Mouse (Mus musculus): ENCODE measurements around the gene Naa38. TPM values are rescaled to one million over a fixed set of nuclear protein-coding genes. Genes with fewer than 3 reads are reported as not detected.
A peak's percentile ranks its signal among the peaks of the same experiment; 100 is the strongest.

Gene Naa38
- polyA plus RNA-seq, 1 experiment from 2014 or later = 83.9 TPM

DNA sequence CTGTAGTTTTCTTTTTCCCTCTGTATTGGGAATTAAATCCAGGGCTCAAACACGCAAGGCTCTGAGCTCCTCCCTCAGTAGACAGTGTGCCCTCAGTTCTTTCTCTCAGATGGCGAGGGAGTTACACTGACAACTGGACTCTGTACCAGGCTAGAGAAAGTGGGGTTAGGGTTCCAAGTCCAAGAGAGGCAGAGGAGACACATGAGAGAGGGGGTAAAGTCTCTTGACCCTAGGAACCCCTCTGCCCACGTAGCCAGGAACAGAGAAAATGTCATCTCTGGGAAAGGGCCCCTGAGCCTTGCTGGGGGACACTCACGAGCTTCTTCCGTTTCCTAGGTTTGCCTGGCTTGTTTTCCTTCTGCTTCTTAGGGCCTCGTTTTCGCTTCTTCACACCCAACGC, 30.9 kb upstream of the Naa38 start:
- TF ChIP-seq CTCF (IDR thresholded peaks at IDR 0.05; ENCODE audit: low read depth) (no peak), EP300 (IDR thresholded peaks at IDR 0.05; ENCODE audit: low read depth) (no peak)

GRCm38 (mm10) chr11:69364910-69365309, 30.4 kb upstream of the Naa38 start:
- Histone ChIP-seq H3K27me3 (ENCODE audit: insufficient read depth, low read length) (peaks cover 20% of the 10 kb centered on the region), H3K4me3 (ENCODE audit: low read depth, low read length) (peak overlapping the region; percentile 32), H3K4me1 (ENCODE audit: insufficient read depth) (peaks cover 37% of the 10 kb centered on the region), H3K27ac (ENCODE audit: low read depth) (peak overlapping the region; percentile 84), H3K4me2 (ENCODE audit: low read depth, low read length) (peak overlapping the region; percentile 62), H3K9ac (replicated peaks) (peak overlapping the region; percentile 50; the same call in 1 of the 2 replicates), H3K9me3 (ENCODE audit: low read length) (no peaks in the 10 kb centered on the region), H3K36me3 (replicated peaks; ENCODE audit: insufficient read depth, low read length) (peaks cover 14% of the 10 kb centered on the region; the same call in 1 of the 2 replicates)
- ATAC-seq = peak; percentile 87
- WGBS (ENCODE audit: insufficient replicate concordance) = 29% methylated on average over 6 of the region's 6 CpGs
- TF ChIP-seq EP300 (IDR thresholded peaks at IDR 0.05; ENCODE audit: low read depth) (no peak), CTCF (IDR thresholded peaks at IDR 0.05; ENCODE audit: low read depth) (no peak)
- DNase-seq = peak; percentile 90

More for the DNA sequence above, 30.9 kb upstream of the Naa38 start:
- H3K27me3 ChIP-seq (ENCODE audit: insufficient read depth, low read length) = peaks cover 18% of the 10 kb centered on the region
- H3K4me3 ChIP-seq (ENCODE audit: low read depth, low read length) = peak overlapping the region; percentile 32
- H3K4me1 ChIP-seq (ENCODE audit: insufficient read depth) = peaks cover 37% of the 10 kb centered on the region
- ATAC-seq (peak; percentile 51), DNase-seq (no peak)
- H3K9ac ChIP-seq (replicated peaks) = peak overlapping the region; percentile 50
- H3K27ac ChIP-seq (ENCODE audit: low read depth) = peak overlapping the region; percentile 84
- 54% methylated on average over 8 of the region's 8 CpGs for WGBS (ENCODE audit: insufficient replicate concordance)
- no peaks in the 10 kb centered on the region for H3K9me3 ChIP-seq (ENCODE audit: low read length)
- peak overlapping the region; percentile 62 for H3K4me2 ChIP-seq (ENCODE audit: low read depth, low read length)
- peaks cover 15% of the 10 kb centered on the region; the same call in 1 of the 2 replicates for H3K36me3 ChIP-seq (replicated peaks; ENCODE audit: insufficient read depth, low read length)

- peak overlapping the region; percentile 86 for H3K27ac ChIP-seq (ENCODE audit: low read depth)
- peak overlapping the region; percentile 87 for H3K4me2 ChIP-seq (ENCODE audit: low read depth, low read length)
- ATAC-seq (no peak), DNase-seq (no peak)
- no peaks in the 10 kb centered on the region for H3K9me3 ChIP-seq (ENCODE audit: low read length)
- peaks cover 11% of the 10 kb centered on the region; the same call in 1 of the 2 replicates for H3K36me3 ChIP-seq (replicated peaks; ENCODE audit: insufficient read depth, low read length)
- WGBS (ENCODE audit: insufficient replicate concordance) = 41% methylated on average over 6 of the region's 6 CpGs
- peaks cover 20% of the 10 kb centered on the region for H3K27me3 ChIP-seq (ENCODE audit: insufficient read depth, low read length)
- TF ChIP-seq EP300 (IDR thresholded peaks at IDR 0.05; ENCODE audit: low read depth) (no peak), CTCF (IDR thresholded peaks at IDR 0.05; ENCODE audit: low read depth) (no peak)
- peak overlapping the region; percentile 83; the same call in 1 of the 2 replicates for H3K4me3 ChIP-seq (ENCODE audit: low read depth, low read length)
- H3K4me1 ChIP-seq (ENCODE audit: insufficient read depth) = peaks cover 40% of the 10 kb centered on the region
- H3K9ac ChIP-seq (replicated peaks) = 0 out of 2 replicates have a peak overlapping the region, but pooled peaks have one; percentile 21
Observed at GRCm38 (mm10) chr11:69365722-69366121, 29.6 kb upstream of the Naa38 start.

GRCm38 (mm10) chr11:69366157-69366854, 29.0 kb upstream of the Naa38 start:
- peaks cover 7% of the 10 kb centered on the region; the same call in 1 of the 2 replicates for H3K36me3 ChIP-seq (replicated peaks; ENCODE audit: insufficient read depth, low read length)
- no peaks in the 10 kb centered on the region for H3K9me3 ChIP-seq (ENCODE audit: low read length)
- peak overlapping the region; percentile 92 for H3K9ac ChIP-seq (replicated peaks)
- H3K4me2 ChIP-seq (ENCODE audit: low read depth, low read length) = peak overlapping the region; percentile 87
- WGBS (ENCODE audit: insufficient replicate concordance) = under 1% methylated on average over 26 of the region's 26 CpGs
- ATAC-seq (peak; percentile 48), DNase-seq (peak; percentile 89)
- TF ChIP-seq EP300 (IDR thresholded peaks at IDR 0.05; ENCODE audit: low read depth) = no peak
- TF ChIP-seq CTCF (IDR thresholded peaks at IDR 0.05; ENCODE audit: low read depth) = no peak
- peaks cover 43% of the 10 kb centered on the region for H3K4me1 ChIP-seq (ENCODE audit: insufficient read depth)
- H3K4me3 ChIP-seq (ENCODE audit: low read depth, low read length) = peak overlapping the region; percentile 83
- peak overlapping the region; percentile 91 for H3K27ac ChIP-seq (ENCODE audit: low read depth)
- H3K27me3 ChIP-seq (ENCODE audit: insufficient read depth, low read length) = peaks cover 20% of the 10 kb centered on the region

DNA sequence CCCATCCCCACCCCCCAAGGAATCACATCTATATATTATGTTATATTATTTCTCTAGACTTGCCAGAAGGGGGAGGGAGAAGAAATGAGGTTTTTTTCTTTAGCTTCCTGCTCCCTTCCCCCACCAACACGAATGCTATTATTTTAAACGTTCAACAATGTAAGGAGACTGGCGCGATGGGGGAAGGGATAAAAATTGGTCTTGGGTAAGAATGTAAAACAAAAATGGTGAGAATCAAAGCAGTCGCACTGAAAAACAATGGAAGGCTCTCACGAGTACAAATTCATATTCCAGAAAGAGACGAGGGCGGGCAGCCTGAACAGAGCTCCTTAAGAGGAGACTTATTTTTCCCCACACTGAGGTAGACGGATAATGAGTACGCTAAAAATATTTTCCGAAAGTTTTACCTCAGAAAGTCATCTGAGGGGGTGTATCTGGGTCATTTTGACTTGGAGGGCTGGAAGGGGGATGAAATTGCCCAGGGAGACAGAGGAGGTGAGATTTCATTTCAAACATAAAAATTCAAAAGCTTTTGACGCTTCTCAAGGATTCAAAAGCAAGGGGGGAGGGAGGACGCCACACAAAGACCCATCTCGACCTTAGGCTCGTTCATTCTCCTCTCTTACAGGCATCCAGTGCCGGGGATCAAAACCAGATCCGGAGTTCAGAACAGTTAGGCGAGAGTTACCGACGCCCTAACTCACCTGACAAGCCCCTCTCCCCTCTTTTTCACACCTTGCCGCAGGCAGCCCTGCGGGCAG, 28.3 kb upstream of the Naa38 start:
- peak overlapping the region; percentile 92 for H3K9ac ChIP-seq (replicated peaks)
- ATAC-seq = no peak
- peak overlapping the region; percentile 83 for H3K4me3 ChIP-seq (ENCODE audit: low read depth, low read length)
- H3K27ac ChIP-seq (ENCODE audit: low read depth) = peak overlapping the region; percentile 91
- H3K9me3 ChIP-seq (ENCODE audit: low read length) = no peaks in the 10 kb centered on the region
- H3K4me2 ChIP-seq (ENCODE audit: low read depth, low read length) = peak overlapping the region; percentile 87
- no peak for DNase-seq
- no peak for TF ChIP-seq EP300 (IDR thresholded peaks at IDR 0.05; ENCODE audit: low read depth)
- no peak for TF ChIP-seq CTCF (IDR thresholded peaks at IDR 0.05; ENCODE audit: low read depth)
- WGBS (ENCODE audit: insufficient replicate concordance) = under 1% methylated on average over 22 of the region's 22 CpGs
- peaks cover 43% of the 10 kb centered on the region for H3K4me1 ChIP-seq (ENCODE audit: insufficient read depth)
- H3K27me3 ChIP-seq (ENCODE audit: insufficient read depth, low read length) = peaks cover 20% of the 10 kb centered on the region
- no peaks in the 10 kb centered on the region for H3K36me3 ChIP-seq (replicated peaks; ENCODE audit: insufficient read depth, low read length)

All from liver, postnatal 0 days (tissue).